Mouse (Mus musculus): Measurements from ENCODE around the gene Oas1f. TPM values are rescaled to one million over a fixed set of nuclear protein-coding genes. Genes with fewer than 3 reads are reported as not detected.
A peak's percentile ranks its signal among the peaks of the same experiment; 100 is the strongest.
"Not testable (repeated sequence)": the region's sequence is repeated elsewhere in the genome, so short reads cannot be mapped to it uniquely, and the experiment has no call there.

Oas1f gene
- polyA plus RNA-seq, 1 experiment from 2014 or later = not detected

- peak; percentile 54 for DNase-seq (ENCODE audit: low spot score)
- Histone ChIP-seq H3K9me3 (no peaks in the 10 kb centered on the region), H3K4me1 (replicated peaks) (peaks cover 14% of the 10 kb centered on the region), H3K36me3 (no peaks in the 10 kb centered on the region), H3K4me3 (no peak overlapping the region), H3K27me3 (ENCODE audit: insufficient read depth, poor library complexity, severe bottlenecking) (peaks cover 17% of the 10 kb centered on the region; the same call in 1 of the 2 replicates), H3K27ac (no peak overlapping the region)
- 9% methylated on average over 8 of the region's 8 CpGs for WGBS
Measured at GRCm38 (mm10) chr5:120836731-120837585, 10.2 kb upstream of the Oas1f start.

- no peaks in the 10 kb centered on the region for H3K9me3 ChIP-seq
- no peaks in the 10 kb centered on the region for H3K36me3 ChIP-seq
- whole genome bisulfite sequencing = 94% methylated on average over 3 of the region's 3 CpGs
- H3K4me1 ChIP-seq (replicated peaks) = no peaks in the 10 kb centered on the region
- no peak overlapping the region for H3K27ac ChIP-seq
- no peaks in the 10 kb centered on the region for H3K27me3 ChIP-seq (ENCODE audit: insufficient read depth, poor library complexity, severe bottlenecking)
- no peak overlapping the region for H3K4me3 ChIP-seq
- no peak for DNase-seq (ENCODE audit: low spot score)
Measured at GRCm38 (mm10) chr5:120844713-120845112, 2.5 kb upstream of the Oas1f start.

GRCm38 (mm10) chr5:120849601-120850136, 2.5 kb downstream of the Oas1f start:
- H3K36me3 ChIP-seq = no peaks in the 10 kb centered on the region
- peak; percentile 41 for DNase-seq (ENCODE audit: low spot score)
- H3K4me1 ChIP-seq (replicated peaks) = no peaks in the 10 kb centered on the region
- no peak overlapping the region for H3K27ac ChIP-seq
- peaks cover 11% of the 10 kb centered on the region for H3K9me3 ChIP-seq
- no peak overlapping the region for H3K4me3 ChIP-seq
- H3K27me3 ChIP-seq (ENCODE audit: insufficient read depth, poor library complexity, severe bottlenecking) = no peaks in the 10 kb centered on the region
- WGBS = 59% methylated on average over 3 of the region's 3 CpGs

- no peaks in the 10 kb centered on the region for H3K36me3 ChIP-seq
- 87% methylated on average over 2 of the region's 2 CpGs for WGBS
- no peaks in the 10 kb centered on the region for H3K27me3 ChIP-seq (ENCODE audit: insufficient read depth, poor library complexity, severe bottlenecking)
- no peak for DNase-seq (ENCODE audit: low spot score)
- peaks cover 7% of the 10 kb centered on the region for H3K9me3 ChIP-seq
- no peaks in the 10 kb centered on the region for H3K4me1 ChIP-seq (replicated peaks)
- no peak overlapping the region for H3K4me3 ChIP-seq
- no peak overlapping the region for H3K27ac ChIP-seq
Measured at GRCm38 (mm10) chr5:120859241-120859640, 12.1 kb downstream of the Oas1f start.

- Histone ChIP-seq H3K4me3 (no peak within 1 kb of the TSS), H3K9me3 (no peaks in the 10 kb centered on the region), H3K4me1 (replicated peaks) (no peaks in the 10 kb centered on the region), H3K27me3 (ENCODE audit: insufficient read depth, poor library complexity, severe bottlenecking) (no peaks in the 10 kb centered on the region), H3K27ac (no peak within 1 kb of the TSS), H3K36me3 (no peaks in the 10 kb centered on the region)
- 61% methylated on average over 4 of the region's 4 CpGs for WGBS
- no peak for DNase-seq (ENCODE audit: low spot score)
Measured at GRCm38 (mm10) chr5:120861121-120861520, 14.0 kb downstream of the Oas1f start, which contains the start of gene Oas1h. Gene Oas1h (plus strand): TSS chr5:120861421.

- no peaks in the 10 kb centered on the region for H3K9me3 ChIP-seq
- H3K27me3 ChIP-seq (ENCODE audit: insufficient read depth, poor library complexity, severe bottlenecking) = no peaks in the 10 kb centered on the region; the same call in 1 of the 2 replicates
- H3K27ac ChIP-seq = no peak overlapping the region
- H3K36me3 ChIP-seq = no peaks in the 10 kb centered on the region
- WGBS = 71% methylated on average over 3 of the region's 3 CpGs
- no peaks in the 10 kb centered on the region for H3K4me1 ChIP-seq (replicated peaks)
- H3K4me3 ChIP-seq = no peak overlapping the region
- DNase-seq (ENCODE audit: low spot score) = peak; percentile 10
Measured at GRCm38 (mm10) chr5:120865336-120865860, 18.2 kb downstream of the Oas1f start.

GRCm38 (mm10) chr5:120869436-120870015, 22.4 kb downstream of the Oas1f start:
- no peaks in the 10 kb centered on the region; the same call in 1 of the 2 replicates for H3K27me3 ChIP-seq (ENCODE audit: insufficient read depth, poor library complexity, severe bottlenecking)
- H3K9me3 ChIP-seq = no peaks in the 10 kb centered on the region
- DNase-seq (ENCODE audit: low spot score) = no peak
- WGBS = 86% methylated on average over 7 of the region's 7 CpGs
- no peak overlapping the region for H3K4me3 ChIP-seq
- H3K4me1 ChIP-seq (replicated peaks) = peaks cover 4% of the 10 kb centered on the region; the same call in 1 of the 2 replicates
- no peaks in the 10 kb centered on the region for H3K36me3 ChIP-seq
- no peak overlapping the region for H3K27ac ChIP-seq

- Histone ChIP-seq H3K9me3 (no peaks in the 10 kb centered on the region), H3K27me3 (ENCODE audit: insufficient read depth, poor library complexity, severe bottlenecking) (no peaks in the 10 kb centered on the region; the same call in 1 of the 2 replicates), H3K4me3 (no peak overlapping the region), H3K36me3 (no peaks in the 10 kb centered on the region), H3K4me1 (replicated peaks) (peaks cover 4% of the 10 kb centered on the region; the same call in 1 of the 2 replicates), H3K27ac (no peak overlapping the region)
- no peak for DNase-seq (ENCODE audit: low spot score)
- WGBS = 71% methylated on average over 3 of the region's 3 CpGs
Measured at GRCm38 (mm10) chr5:120870081-120870480, 22.9 kb downstream of the Oas1f start.

GRCm38 (mm10) chr5:120870782-120871181, 23.6 kb downstream of the Oas1f start:
- 80% methylated on average over 7 of the region's 7 CpGs for WGBS
- Histone ChIP-seq H3K27ac (no peak overlapping the region), H3K4me1 (replicated peaks) (peaks cover 4% of the 10 kb centered on the region; the same call in 1 of the 2 replicates), H3K4me3 (no peak overlapping the region), H3K36me3 (no peaks in the 10 kb centered on the region), H3K27me3 (ENCODE audit: insufficient read depth, poor library complexity, severe bottlenecking) (no peaks in the 10 kb centered on the region; the same call in 1 of the 2 replicates), H3K9me3 (no peaks in the 10 kb centered on the region)
- no peak for DNase-seq (ENCODE audit: low spot score)

- Histone ChIP-seq H3K9me3 (no peaks in the 10 kb centered on the region), H3K27ac (no peak overlapping the region), H3K36me3 (no peaks in the 10 kb centered on the region), H3K4me3 (no peak overlapping the region), H3K4me1 (replicated peaks) (peaks cover 4% of the 10 kb centered on the region; the same call in 1 of the 2 replicates), H3K27me3 (ENCODE audit: insufficient read depth, poor library complexity, severe bottlenecking) (no peaks in the 10 kb centered on the region; the same call in 1 of the 2 replicates)
- WGBS = 61% methylated on average over 2 of the region's 2 CpGs
- no peak for DNase-seq (ENCODE audit: low spot score)
Measured at GRCm38 (mm10) chr5:120871469-120871868, 24.3 kb downstream of the Oas1f start.

GRCm38 (mm10) chr5:120876839-120877238, 29.7 kb downstream of the Oas1f start:
- 75% methylated on average over 2 of the region's 3 CpGs for WGBS

GRCm38 (mm10) chr5:120877407-120877806, 30.2 kb downstream of the Oas1f start:
- H3K27me3 ChIP-seq (ENCODE audit: insufficient read depth, poor library complexity, severe bottlenecking); H3K9me3 ChIP-seq; H3K36me3 ChIP-seq; H3K27ac ChIP-seq; DNase-seq (ENCODE audit: low spot score); H3K4me1 ChIP-seq (replicated peaks); H3K4me3 ChIP-seq: not testable (repeated sequence)
- WGBS = 86% methylated on average over 2 of the region's 2 CpGs

More at GRCm38 (mm10) chr5:120876839-120877238, 29.7 kb downstream of the Oas1f start:
- not testable (repeated sequence) for H3K36me3 ChIP-seq; H3K4me1 ChIP-seq (replicated peaks); H3K27me3 ChIP-seq (ENCODE audit: insufficient read depth, poor library complexity, severe bottlenecking); H3K4me3 ChIP-seq; H3K9me3 ChIP-seq; DNase-seq (ENCODE audit: low spot score); H3K27ac ChIP-seq
